ENCODE assay signal across 21 mouse cellular contexts in genomic region chr11:115619949-115620348, GRCm38 (mm10).
"Had no signal": no experiment of that assay in that cellular context is flagged by ENCODE, and none has a peak within 500 bp of the region (broad histone marks: within the 10 kb centered on the region; RNA-seq: fewer than 3 reads in every experiment).

No protein-coding gene starts in this region.

- H3K27ac ChIP-seq: heart, embryonic 10.5 days; hindbrain, embryonic 13.5 days; hindbrain, embryonic 15.5 days; hindbrain, postnatal 0 days; kidney, postnatal 0 days; limb, embryonic 13.5 days; limb, embryonic 15.5 days; liver, embryonic 12.5 days; liver, embryonic 14.5 days had no signal

- DNase-seq: gastrocnemius, postnatal 14 days; gastrocnemius, postnatal 36 days; heart, adult 18-20 months; heart, postnatal 10 days; kidney, adult 2 months; kidney, postnatal 14 days; kidney, postnatal 36 days; layer of hippocampus, adult 9-11 months; layer of hippocampus, postnatal 36 days; left cerebral cortex, postnatal 4 days had no signal

- H3K4me3 ChIP-seq: heart, embryonic 10.5 days; heart, embryonic 12.5 days; hindbrain, embryonic 13.5 days; hindbrain, embryonic 15.5 days; limb, embryonic 13.5 days; limb, embryonic 15.5 days; liver, embryonic 12.5 days had no signal

- H3K4me1 ChIP-seq: hindbrain, embryonic 13.5 days; hindbrain, embryonic 15.5 days; limb, embryonic 13.5 days; limb, embryonic 15.5 days had no signal

- ATAC-seq: hindbrain, postnatal 0 days; intestine, embryonic 16.5 days; liver, embryonic 12.5 days had no signal

- H3K27me3 ChIP-seq: heart, embryonic 12.5 days; hindbrain, embryonic 13.5 days; hindbrain, embryonic 15.5 days; limb, embryonic 13.5 days; limb, embryonic 15.5 days; liver, embryonic 12.5 days had no signal

- H3K9me3 ChIP-seq: heart, embryonic 10.5 days; heart, embryonic 12.5 days; hindbrain, embryonic 13.5 days; hindbrain, embryonic 15.5 days; limb, embryonic 13.5 days; limb, embryonic 15.5 days; liver, embryonic 12.5 days had no signal

- H3K4me2 ChIP-seq: heart, embryonic 12.5 days; hindbrain, embryonic 13.5 days; hindbrain, embryonic 15.5 days; limb, embryonic 13.5 days; limb, embryonic 15.5 days; liver, embryonic 12.5 days had no signal

- H3K9ac ChIP-seq: heart, embryonic 12.5 days; hindbrain, embryonic 13.5 days; hindbrain, embryonic 15.5 days; limb, embryonic 13.5 days; limb, embryonic 15.5 days; liver, embryonic 12.5 days; liver, embryonic 14.5 days had no signal
